Mouse (Mus musculus): ENCODE results near the gene Kl.

The Kl gene

DNA sequence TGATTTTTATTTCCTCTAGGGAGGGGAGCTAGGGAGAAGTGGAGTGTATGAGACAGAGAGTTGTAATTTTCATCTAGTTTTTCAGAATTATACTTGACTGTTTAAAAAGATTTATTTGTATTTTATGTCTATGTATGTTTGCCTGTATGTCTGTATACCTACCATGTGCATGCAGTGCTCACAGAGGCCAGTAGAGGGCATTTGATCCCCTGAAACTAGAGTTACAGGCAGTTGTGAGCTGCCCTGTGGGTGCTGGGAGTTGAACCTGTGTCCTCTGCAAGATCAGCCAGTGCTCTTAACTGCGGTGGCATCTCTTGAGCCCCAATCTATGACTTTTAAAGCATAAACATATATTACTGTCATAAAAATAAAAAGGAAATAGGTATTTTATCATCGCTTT is 15.5 kb downstream of the Kl start:
- DNase-seq = no peak

DNA sequence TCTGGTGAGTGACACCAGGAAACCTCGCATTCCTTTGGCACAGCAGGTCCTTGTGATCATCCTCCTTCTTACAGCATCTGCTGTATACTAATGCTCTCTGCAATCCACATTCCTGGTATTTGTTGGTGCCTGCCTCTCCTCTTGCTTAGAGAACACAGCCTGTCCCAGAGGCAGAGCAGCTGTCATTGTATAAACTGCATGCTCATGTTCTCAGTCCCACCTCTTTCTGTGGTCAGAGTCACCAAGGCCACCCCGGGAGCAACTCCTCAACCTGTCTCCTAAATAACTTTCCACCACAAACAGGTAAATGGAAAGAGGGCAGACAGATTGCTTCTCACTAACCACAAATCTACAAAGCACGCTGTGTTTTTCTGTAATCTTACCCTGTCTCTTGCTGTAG is 18.1 kb downstream of the Kl start:
- no peak for DNase-seq

DNA sequence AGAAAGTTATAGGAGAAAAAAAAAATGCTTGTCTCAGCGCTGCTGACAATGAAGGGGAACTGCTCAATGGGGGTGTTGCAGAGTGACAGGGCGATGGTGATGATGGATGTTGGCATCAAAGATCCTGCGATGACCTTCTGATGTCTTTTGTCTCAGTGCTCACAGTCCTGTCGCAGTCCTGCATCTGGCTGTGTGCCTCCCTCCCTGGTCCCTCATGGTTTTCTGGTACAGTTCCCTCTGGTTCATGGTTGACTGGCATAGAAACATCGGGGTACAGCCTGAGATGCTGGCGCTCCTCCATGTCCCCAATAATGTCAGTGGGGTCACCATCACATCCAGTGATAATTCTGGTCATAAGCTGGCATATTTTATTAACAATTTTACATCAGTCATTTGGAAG is 18.7 kb downstream of the Kl start:
- DNase-seq = no peak

DNA sequence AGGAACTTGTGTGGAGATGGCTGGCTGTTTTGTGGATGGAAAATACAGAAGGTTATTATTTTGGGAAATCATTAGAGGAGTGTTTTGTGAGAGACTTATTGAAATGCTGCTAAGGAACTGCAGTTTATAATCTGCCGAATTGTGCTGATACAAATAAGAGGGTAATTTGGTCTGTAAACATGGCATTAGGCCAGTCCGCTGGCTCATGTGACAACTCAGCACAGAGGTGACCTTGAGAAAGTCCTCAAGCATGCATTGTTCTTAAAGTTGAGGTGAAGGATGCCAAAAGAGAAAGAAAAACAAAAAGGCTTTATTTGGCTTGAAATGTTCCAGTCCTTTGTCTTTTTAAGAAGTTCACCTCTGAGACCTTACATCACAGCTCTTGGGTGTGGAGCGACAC is 21.8 kb downstream of the Kl start:
- DNase-seq = peak; percentile 57

DNA sequence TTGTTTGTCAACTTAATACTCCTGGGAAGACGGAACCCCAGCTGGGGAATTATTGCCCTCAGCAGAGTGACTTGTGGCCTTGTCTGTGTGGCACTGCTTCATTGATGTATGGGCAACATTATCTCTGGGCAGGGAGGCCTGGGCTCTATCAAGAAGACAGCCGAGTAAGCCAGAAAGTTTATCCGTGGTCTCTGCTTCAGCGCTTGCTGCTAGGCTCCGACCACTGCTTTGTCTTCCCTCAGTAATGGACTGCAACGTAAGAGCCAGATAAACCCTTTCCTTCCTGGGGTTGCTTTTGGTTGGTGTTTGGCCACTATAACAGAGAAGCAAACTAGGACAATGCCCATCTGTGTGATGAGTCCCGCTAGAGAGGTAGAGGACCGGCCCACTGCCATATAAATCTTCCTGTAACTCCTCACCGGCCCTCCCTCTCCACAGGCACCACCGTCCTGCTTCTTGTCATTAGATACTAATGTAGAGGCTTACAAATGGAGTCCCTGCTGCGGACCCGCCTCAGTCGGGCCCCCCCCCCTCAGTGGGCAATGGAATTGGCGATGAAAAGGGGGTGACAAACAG is 25.1 kb downstream of the Kl start:
- no peak for DNase-seq

DNA sequence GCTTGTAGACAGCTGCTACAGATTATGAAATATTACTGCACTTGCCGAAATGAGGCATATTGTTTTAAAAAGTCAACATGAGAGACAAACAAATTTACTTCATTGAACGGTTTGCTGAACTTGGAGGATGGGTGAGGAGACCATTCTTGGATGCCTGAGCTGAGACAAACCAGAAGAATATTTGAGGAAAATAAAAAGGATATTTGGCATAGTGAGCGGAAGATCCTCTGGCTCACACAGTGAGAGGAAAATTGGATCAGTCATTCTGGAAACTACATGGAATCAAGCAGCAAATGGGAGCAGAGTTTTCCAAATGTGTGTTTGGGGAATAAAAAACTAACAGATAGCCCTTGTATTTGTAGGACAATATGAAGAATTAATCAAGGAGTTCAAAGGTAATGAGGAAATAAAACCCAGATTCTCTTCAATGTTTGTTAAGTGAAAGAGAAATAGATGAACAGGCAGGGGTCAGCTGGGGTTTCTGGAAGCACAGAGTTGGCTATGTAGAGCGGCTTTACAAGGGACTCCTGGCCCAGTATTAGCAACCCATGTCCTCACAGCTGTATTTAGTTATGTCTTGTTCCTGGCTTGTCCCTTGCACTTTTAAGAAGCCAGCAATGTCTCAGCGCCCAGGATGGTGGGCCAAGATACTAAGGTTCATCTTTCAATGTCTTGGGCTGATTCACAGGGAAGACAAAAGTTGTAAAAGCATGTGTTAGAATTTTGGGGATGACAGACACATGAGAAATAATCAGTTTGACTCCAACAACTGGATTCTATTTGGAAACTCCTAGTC is 27.1 kb downstream of the Kl start:
- DNase-seq = no peak

DNA sequence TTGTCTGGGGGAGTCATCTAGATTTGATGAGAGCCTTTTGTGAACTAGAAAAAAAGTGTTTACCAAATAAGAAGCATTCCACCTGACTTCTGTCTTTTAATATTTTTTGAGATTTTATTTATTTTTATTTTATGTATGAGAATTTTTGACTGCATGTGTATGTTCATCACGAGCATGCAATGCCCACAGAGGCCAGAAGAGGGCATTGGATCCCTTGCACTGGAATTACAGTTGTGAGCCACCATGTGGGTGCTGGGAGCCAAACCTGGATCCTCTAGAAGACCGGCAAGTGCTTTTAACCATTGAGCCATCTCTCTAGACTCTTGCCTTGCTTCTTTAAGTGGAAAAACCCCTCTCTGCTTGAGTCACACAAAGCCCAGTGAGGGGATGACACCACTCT is 29.7 kb downstream of the Kl start:
- DNase-seq = no peak

DNA sequence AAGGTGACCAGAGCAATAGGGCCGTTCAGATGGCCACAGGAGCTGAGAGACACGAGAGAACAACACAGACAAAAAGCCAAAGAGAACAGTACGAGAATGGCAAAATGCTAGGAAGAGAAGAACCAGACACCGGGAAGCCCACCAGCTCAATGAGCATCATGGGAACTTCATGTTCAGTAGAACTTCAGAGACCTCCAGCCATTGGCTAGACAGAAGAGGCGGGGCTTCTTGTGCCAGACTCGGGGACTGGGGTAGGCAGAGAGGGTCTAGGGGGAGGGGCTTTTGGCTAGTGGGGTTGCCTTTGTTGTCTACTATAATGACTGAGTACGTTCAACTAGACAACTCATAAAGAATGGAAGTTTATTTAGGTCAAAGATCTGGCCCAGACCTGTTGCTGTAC is 41.7 kb downstream of the Kl start:
- DNase-seq = no peak

DNA sequence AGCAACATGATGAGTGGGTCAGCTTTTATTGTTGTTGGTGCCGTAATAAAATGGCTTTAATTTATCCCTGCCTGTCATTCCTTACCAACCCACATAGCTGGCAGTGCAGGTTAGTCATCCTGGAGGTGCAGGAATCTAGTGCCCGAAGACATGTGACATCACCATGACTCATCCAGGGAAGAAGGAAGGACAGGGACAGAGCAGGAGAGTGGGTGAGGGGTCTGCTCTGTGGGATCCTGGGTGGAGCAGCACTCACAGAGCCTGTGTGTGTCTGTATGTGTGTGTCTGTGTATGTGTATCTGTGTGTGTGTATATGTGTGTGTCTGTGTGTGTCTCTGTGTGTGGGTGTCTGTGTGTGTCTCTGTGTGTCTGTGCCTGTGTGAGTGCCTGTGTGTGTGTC is 44.2 kb downstream of the Kl start:
- DNase-seq = no peak

DNA sequence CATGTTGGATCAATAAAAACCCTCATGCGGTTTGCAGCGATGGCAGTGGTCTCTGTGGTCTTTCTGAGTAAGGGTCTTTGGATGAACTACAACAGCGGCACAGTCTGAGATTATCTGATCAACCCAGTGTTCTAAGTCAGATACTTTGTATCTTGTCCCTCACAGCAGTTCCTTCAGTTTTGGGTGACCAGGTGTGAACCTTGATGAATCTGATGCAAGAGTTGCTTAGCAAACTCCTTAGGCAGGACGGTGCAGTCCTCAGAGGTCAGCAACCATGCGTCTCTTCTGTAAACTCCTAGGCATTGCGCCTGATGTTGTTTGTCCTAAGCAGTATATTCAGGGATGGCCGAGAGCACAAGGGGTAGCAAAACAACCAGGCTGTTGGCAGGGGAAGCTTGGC is 48.7 kb downstream of the Kl start:
- no peak for DNase-seq

DNA sequence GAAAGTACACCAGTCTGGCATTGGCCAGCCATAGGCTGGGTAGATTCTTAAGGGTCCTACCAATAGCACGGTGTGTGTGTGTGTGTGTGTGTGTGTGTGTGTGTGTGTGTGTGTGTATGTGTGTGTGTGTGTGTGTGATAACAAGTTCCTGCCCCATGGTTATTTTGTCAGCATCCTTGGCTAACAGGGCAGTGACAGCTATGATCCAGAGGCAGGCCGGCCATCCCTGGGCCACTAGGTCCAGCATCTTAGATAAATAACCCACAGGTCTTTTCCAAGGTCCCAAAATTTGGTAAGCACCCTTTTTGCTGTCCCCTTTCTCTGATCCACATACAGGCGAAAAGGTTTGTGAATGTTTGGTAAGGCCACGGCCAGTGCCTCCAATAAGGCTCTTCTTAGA is 49.6 kb downstream of the Kl start:
- no peak for DNase-seq

DNA sequence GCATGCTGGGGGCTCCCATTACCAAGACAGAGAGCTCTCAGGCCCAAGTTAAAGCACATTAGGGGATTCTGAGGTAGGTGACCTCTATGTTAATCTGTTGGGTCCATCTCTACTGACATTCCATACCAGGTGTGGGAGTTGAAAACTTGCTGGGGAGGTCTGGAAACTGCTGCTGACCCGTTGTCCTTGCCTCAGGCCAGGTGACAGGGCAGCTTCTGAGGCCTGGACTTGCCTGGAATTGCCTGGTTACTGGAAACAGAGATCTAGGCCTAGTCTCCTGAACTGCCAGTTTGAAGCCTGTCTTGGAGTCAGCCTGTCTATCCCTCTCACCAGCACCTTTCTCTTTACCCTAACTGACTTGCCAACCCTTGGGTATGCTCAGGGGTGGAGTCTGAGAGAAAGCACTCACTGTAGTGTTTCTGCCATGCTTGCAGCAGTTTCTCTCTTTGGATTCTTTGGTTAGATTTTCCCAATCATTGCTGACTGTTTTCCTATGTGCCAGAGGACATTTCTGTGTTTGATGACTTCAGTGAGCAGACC is 51.9 kb downstream of the Kl start:
- DNase-seq = peak; percentile 53

DNA sequence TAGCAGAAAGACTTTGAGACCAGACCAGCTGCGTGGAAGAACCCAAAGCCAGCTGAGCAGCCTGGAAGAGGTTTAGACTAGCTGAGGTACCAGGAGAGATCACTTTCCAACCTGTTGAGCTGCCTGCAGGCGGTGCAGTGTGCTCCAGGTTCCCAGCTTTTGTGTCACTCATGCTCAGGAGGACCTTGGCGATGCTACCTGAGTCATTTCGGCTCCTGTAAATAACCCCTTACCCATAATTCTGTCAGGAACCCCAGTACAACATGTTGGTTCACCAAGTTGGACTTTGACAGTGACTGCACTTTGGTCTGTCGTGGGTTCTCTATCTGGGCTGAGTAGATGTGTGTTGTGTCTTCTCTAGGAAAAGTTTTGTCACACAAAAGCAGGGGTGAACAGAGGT is 66.0 kb downstream of the Kl start:
- DNase-seq = no peak

DNA sequence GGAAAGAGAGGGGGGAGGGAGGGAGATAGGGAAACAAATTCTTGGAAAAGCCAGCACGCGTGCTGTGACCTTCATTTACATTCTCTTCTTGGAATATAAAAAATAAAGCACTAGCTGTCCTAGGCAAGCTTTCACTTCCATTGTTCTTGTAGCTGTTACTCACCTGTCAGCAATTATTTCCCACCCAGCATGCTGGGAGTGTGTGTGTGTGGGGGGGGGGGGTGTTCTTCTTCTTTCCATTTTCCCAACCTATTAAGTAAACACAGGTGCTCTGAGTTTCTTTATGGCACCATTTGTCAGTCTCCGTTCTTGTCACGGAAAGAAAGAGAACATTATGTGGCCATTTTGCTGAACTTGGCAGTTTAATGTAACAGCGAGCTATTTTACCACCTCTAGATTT is 66.6 kb downstream of the Kl start:
- DNase-seq = no peak

DNA sequence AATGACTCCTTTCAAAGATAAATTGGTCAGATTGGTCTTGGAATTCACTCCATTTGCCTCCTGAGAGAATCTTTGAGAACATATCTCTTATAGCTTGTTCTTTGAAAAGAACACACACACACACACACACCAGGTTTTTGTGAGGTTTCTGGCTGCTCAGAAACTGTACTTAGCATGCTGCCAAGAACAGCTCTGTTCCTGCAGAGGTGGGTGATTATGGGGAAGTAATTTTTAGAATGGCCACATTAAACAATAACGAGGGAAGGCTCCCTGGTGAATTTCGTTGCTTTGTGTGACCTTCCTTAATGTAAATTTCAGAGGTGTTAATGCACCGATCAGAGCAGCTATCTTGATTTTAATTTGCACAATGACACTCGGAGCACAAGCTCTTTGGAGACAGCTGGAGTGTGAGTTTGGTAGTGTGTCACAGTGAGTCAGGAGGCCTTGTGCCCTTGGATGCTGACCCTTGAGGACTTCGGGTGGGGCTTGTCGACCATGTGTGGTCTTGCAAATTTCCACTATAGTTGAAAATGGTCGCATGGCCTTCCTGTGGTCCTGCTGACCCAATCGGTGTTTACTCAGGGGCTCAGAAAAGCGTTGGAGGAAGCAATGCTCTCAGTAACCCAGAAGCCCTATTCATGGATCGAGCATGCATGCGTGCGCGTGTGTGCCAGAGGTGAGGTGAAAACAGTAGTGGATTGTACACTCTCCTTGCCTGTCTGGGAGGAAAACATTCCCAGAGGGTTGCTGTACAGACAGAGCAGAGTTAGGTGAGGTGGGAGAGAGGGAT is 67.8 kb downstream of the Kl start:
- no peak for DNase-seq

DNA sequence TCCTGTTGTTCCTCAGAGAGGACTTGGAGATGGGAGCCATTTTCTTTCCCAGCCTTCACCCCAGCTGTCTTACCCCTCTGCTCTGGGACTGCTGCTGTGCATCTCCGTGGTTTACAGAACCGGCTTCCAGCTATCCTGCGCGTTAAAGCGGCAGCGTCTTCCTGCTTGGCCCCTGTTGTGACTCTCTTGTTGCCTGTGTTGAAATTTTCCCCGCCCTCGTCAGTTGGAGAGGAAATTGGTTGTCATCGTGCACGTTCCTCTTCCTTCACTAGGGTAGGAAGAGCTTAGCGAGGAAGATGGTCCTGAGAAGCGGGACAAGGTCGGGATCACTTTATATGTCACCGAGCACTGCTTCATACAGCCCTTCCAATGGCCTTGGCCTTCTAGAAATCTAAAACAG is 68.4 kb downstream of the Kl start:
- DNase-seq = no peak

DNA sequence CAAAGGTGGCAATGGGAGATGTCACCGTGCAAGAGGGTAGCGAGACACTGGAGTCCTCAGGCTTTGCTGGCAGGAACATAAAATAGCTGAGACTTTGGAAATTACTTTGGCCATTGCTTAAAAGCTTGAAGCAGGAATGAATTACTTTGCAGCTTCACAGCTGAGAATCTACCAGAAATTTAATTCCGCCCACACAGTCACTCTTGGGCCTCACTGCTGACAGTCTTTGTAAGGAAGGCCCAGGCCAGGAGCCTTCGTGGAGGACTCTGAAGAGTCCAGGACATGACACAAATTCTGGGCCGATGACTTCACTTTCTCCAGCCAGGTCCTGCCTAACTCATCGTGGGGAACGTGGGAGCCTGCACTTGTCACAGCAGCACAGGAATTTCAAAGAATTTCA is 69.6 kb downstream of the Kl start:
- no peak for DNase-seq

DNA sequence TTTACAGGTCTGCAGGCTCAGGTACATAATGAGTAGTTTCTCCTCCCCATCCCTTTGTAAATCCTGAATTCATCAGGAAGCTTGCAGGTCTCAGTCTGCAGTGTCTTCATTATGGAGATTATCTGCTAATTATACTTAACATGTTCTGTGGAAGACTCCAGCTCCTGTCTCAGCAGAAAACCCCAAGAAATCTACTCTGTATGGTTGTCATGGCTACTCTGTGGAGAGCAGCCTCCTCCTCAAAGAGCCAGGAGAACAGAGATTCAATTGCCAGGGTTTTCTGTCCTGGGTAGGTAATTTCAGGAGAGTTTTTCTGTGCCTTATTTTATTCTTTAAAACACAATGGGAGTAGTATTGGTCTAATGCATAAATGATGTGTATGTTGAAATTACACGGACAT is 70.5 kb downstream of the Kl start:
- no peak for DNase-seq

DNA sequence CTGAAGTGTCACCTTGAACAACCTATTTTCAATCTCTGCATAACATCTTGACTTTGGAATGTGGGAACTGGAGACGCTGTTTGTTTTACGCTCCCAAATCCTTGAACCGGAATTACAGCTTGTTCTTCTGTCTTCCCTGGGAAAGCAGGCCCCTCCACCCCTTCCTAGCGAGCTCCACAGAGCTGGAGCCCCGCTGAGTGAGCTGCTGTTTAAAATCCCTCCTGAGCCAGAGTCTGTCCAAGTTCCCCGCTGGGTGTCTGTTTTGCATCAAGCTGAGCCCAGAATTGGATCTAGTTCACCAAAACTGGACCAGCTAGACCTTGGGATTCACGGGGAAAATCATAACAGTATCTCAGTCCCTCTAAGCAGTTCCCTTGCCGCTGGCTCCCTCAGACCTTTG is 71.1 kb downstream of the Kl start:
- no peak for DNase-seq

DNA sequence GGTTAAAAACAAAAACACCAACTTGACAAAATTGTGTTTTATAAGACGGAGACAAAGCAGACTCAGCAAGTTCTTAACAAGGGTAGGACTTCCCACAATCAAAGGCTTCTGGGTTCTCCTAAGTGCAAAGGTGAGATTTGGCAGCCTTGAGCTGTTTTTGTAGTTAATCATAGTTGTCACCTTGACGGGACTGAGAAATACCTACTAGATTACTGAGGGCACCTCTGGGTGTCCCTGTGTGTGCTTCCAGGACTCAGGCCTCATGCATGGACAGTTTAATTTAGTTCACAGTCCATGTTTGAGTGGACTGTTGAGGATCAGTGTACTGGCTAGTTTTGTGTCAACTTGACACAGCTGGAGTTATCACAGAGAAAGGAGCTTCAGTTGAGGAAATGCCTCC is 72.1 kb downstream of the Kl start:
- DNase-seq = peak; percentile 44

DNA sequence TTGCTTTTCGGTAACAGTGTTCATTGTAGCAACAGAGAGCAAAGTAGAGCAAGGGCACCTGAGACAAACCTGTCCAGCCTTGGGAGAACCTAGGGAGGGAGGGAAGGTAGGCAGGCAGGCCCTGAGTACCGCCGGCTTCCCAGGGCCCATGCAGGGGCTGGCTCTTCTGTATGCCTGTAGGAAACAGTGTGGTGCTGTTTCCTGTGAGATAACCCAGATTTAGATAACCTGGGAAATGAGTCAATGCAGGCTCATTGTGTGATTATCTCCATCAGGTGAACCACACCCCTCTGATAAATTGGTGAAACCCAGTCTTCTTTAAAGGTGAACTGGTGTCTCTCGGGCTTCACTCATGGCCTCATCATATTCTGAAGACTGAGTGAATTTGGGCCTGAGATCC is 73.7 kb downstream of the Kl start:
- no peak for DNase-seq

DNA sequence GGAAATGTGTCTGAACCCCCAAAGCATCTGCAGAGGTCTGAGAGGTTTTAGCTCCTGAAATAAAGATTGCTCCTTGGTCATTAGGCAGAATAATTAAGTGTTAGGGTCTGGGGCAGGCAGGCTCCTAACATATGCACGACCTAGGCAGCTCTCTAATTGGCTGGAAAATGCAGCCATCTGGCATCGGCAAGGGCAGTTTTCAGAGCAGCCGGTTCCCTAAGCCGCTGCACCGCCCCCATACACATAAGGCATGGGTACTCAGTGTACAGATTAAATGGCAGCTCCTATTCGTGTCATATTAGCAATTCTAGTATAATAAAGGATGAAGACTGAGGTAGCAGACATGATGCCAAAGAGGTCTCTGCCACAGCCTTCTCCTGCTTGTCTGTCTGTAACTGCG is 74.8 kb downstream of the Kl start:
- DNase-seq = no peak

DNA sequence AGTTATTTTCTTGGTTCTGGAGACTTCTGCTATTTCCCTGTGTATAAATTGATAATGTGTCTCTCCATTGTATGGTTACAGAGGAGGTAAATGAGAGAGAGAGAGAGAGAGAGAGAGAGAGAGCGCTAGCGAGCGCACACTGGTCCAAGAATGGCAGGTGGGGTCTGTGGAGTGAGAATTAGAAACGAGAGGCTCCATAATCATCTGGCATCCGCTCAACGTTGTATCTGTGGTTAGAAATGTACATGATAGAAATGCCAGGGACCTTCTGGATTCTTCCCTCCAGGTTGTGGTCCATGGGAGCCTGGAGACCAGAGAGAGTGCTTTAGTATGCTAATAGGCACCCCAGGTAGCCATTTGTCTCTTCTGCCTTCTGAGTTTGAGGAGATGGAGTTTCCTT is 76.5 kb downstream of the Kl start:
- DNase-seq = no peak

All from kidney, adult 11 months (tissue).